Mouse (Mus musculus): ENCODE results near the gene Mamdc4.

DNA sequence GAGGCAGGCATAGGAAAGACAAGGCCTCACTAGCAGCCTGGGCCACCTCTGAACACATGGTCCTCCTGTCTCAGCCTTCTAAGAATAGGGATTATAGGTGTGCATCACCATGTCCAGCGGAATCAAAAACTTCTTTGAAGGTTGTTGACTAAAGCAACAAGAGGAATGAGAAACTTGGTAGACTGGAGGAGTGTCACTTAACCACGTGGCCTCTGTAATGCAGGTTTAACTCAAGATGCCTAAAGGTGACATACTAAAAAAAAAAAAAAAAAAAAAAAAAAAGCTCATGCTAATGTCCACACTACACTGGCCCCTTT, 39.8 kb downstream of the Mamdc4 start:
- TF ChIP-seq JUND (IDR thresholded peaks at IDR 0.05; ENCODE audit: low read depth, low read length), result no peak
- no peak for TF ChIP-seq KAT2A (conservative IDR thresholded peaks at IDR 0.05; ENCODE audit: low read depth, low read length)
- TF ChIP-seq HCFC1 (IDR thresholded peaks at IDR 0.05; ENCODE audit: low read depth, low read length), result no peak
- TF ChIP-seq EP300 (IDR thresholded peaks at IDR 0.05; ENCODE audit: low read depth in 1 of 2, low read length in 2 of 2), result no peak
- TF ChIP-seq GABPA (IDR thresholded peaks at IDR 0.05; ENCODE audit: low read depth, low read length), result no peak
- no peak for TF ChIP-seq POLR2A (IDR thresholded peaks at IDR 0.05; ENCODE audit: control insufficient read depth in 1 of 2, insufficient read depth in 1 of 2, low read depth in 1 of 2, low read length in 2 of 2, poor library complexity in 1 of 2)
- no peak for TF ChIP-seq ELF1 (IDR thresholded peaks at IDR 0.05; ENCODE audit: low read depth, low read length)
- no peak for TF ChIP-seq POLR2AphosphoS2 (IDR thresholded peaks at IDR 0.05; ENCODE audit: low read length)
- no peak for TF ChIP-seq CTCF (IDR thresholded peaks at IDR 0.05 in 2 of 3, conservative IDR thresholded peaks at IDR 0.05 in 1 of 3; ENCODE audit: control insufficient read depth in 1 of 3, insufficient read depth in 1 of 3, low read depth in 2 of 3, low read length in 3 of 3, poor library complexity in 1 of 3, severe bottlenecking in 1 of 3)
- no peak for TF ChIP-seq ZNF384 (IDR thresholded peaks at IDR 0.05; ENCODE audit: low read depth, low read length)
